Mouse (Mus musculus) ovary, postnatal 10 days (tissue): ENCODE results near the gene Pnldc1.
A peak's percentile ranks its signal among the peaks of the same experiment; 100 is the strongest.
"Not testable (repeated sequence)": the region's sequence is repeated elsewhere in the genome, so short reads cannot be mapped to it uniquely, and the experiment has no call there.

Source experiments
- DNase-seq: peaks from one replicate; pipeline ENCODE4 v3.0.0; 2022; ENCODE audit warnings: low spot score

The Pnldc1 gene

GRCm38 (mm10) chr17:12906436-12906835 lies 3.6 kb downstream of the Pnldc1 start:
- no peak for DNase-seq

DNA sequence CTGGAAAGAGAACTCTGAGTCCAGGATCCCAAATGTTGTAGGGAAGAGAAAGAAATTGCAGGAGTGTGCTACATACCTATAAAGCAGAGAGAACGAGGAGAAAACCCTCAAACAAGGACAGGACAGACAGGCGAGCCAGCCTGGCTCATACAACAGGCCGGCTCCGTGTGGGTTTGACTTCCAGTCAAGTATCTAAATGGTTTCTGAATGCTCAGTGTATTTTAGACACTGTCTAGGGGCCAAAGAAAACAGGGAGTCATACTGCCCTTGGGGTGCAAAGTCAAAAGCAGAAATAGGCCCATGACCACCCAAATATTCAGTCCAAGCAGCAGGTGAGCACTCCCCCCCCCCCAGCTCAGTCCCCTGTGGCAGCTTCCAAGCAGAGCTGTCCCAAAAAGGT lies 4.2 kb downstream of the Pnldc1 start:
- no peak for DNase-seq

DNA sequence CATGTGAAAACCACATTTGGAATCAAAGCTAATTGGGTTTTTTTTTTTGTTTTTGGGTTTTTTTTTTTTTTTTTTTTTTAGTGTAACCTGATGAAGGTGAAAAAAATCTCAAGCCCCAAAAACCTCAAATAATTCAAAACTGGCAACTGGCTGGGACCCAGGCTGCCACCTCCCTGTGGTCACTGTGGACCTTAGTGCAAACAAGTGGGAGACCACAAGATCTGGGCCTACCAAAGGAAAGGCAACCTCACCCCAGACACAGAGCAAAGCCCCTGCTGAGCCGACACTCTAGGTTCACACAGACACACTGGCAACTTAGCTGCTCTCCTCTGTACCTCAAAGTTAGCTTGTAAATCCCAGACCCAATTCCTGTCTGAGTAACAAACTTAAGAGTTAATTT lies 5.7 kb downstream of the Pnldc1 start:
- DNase-seq: no peak

- no peak for DNase-seq
These were observed 6.4 kb downstream of the Pnldc1 start for GRCm38 (mm10) chr17:12903372-12904333.

DNA sequence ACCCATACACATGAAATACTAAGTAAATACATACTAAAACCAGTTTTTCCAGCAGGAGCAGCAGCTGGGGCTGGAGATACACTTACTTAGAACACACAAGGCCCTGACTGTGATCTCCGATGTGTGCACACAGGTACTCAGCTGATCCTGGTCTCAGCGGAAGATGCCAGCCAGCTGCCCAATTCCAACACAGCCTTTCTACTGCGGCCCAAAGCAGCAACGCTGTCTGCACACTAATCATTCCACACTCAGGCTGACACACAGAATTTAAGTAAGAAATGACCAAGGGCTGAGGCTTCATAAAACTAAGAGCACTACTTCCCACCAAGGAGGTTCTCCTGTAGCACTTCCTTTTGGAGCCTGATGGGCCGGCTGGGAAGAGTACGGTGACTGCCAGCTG lies 7.7 kb downstream of the Pnldc1 start:
- DNase-seq: no peak

- not testable (repeated sequence) for DNase-seq
These were observed 11.4 kb downstream of the Pnldc1 start for GRCm38 (mm10) chr17:12898607-12899006.

DNA sequence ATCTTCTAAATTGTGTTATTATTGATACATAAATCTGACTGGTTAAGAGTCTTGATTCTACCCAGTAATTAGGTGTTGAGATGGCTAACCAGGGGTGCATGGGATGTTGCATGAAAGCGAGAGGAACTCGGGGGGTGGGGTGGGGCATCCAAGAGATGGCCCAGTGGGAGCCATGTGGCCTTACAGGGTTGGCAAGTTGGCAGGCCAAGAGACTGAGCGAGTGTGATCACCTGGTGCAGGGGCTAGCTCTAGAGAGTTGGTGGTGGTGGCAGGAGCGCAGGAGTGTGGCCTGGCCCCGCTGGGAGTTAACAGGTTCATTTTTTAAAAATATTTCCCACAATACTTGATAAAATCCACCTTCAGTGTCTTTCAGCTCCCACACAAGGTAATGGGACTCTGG lies 12.4 kb downstream of the Pnldc1 start:
- no peak for DNase-seq

- no peak for DNase-seq
These were observed 18.0 kb downstream of the Pnldc1 start for GRCm38 (mm10) chr17:12892033-12892432.

GRCm38 (mm10) chr17:12891054-12891453 lies 19.0 kb downstream of the Pnldc1 start:
- no peak for DNase-seq

DNA sequence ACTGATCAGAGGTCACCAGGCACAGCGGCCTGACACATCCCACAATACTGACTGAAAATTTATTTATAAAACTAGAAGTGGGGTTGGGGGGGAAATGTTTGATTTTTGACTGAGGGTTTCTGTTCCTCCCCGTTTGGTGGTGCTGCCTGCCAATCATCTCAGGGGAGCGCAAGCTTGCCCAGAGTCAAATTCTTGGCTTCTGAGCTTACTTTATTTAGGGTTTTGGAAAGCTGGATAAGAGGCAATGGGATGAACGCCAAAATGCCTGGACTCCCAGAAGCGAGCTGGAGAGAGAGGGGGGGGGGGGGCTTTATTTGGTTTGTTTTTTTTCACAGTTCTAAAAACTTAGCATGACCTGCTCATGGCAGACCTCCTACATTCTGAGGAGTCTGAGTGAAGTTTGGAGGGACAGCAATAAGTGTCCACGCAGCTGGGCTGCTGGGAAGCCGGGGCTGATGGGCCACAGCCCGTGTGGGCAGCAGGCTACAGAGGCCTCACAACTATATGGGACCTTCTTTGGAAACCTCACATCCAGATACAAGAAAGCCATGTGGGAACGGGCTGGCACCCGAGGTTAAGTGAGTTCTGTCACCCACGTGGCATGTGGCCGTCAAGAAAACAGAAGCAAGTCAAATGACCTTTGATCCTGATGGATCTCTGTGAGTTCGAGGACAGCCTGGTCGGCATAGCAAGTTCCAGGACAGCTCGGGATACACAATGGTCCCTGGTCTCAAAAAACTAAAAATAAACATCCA lies 22.8 kb downstream of the Pnldc1 start:
- no peak for DNase-seq

DNA sequence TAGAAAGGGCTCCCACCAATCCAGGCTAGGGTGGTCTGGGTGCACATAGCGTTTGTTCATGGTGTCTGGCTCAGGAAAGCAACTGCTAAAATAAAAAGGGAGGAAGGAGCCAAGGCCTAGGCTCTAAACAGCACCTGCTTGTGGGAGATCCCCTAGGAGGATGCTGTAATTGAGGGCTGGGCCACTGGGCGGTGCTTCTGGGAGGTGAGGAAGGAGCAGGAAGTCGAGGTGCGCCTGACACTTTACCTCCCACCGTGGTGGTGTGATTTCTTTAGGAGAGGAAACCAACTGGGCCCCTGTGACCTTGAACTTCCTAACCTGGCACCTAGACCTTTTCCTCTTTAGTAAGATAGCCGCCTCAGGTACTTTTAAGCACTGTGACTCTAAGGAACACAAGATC lies 23.4 kb downstream of the Pnldc1 start:
- no peak for DNase-seq

DNA sequence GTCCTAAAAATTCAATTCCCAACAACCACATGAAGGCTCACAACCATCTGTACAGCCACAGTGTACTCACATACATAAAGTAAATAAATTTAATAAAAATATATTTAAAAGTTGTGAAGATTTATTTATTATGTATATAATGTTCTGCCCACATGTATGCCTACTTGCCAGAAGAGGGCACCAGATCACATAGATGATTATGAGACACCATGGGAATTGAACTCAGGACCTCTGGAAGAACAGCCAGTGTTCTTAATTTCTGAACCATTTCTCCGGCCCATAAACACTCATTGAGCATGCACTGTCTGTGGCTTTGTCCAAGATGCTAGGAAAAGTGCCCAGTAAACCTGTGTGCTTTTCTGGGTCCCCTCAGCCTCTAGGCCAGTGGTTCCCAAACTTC lies 28.8 kb downstream of the Pnldc1 start:
- no peak for DNase-seq

DNA sequence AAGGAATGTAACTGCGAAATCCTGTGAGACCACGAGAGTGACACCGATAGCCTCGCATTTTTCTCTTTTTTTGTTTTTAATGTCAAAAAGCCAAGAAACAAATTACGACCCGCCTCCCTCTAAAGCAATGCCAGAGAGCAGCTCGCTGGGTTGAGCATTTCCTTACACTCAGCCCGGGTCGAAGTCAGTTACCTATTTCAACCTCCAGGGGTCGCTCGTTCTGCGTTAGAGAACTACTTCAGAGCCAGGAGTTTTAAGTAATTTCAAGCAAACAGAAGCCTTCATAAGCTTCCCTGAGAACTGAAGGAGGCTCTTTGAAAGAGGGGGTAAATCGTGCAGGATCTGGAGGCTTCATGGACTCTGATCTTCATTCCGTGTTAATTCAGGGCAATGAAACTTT lies 29.9 kb downstream of the Pnldc1 start:
- peak; percentile 64 for DNase-seq

DNA sequence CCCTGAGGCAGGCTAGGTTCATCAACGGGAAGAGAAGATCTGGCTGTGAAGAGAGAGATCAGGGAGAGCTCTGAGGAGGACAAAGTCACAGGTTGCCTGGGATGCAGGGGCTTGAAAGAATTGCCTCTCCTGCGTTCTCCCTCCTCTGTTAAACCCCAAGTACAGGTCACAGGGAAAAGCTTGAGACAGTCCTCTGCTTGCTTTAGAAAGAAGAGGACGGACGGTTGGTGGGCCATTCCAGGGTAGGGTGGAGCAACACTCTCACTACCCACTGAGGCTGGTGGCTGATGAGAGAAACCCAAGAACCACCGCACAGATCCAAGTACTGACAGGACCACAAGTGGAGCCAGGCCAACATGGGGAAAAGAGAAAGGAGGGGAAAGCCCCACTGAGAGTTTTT lies 34.3 kb downstream of the Pnldc1 start, which contains the start of gene Mrgprh:
TSS of gene Mrgprh (plus strand) at position 301 of the 400 bp plus-strand sequence.
- DNase-seq: no peak

DNA sequence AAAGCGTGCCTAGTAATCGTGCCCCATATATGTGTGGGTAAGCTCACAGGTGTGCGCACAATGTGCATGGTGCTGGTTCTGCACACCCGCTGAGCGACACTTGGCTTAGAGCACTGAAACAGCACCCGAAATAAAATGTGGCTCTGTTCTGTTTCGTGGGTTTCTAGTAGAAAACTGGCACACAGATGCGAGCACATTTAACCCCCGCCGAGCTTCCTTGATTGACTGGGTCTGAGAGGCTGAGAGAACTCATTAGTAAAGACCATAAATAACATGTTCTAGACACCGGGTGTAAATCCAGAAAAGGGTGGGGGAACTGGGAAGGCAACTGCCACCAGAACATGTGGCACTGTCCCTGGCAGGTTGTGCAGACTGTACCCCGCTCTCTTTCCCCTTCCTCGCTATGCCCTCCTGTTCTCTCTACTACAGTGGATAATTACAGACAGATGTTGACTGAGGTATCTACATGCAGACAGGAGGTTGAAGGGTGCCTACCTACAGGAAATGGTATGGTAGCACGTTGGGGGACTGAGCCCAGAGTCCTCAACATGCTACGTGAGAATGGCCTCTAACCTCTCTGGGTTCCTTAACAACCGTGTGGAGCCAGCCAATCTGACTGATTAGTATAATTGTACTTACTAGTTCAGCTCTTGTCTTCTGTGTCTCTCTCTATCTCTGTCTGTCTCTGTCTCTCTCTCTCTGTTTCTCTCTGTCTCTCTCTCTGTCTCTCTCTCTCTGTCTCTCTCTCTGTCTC lies 37.6 kb downstream of the Pnldc1 start:
- no peak for DNase-seq

DNA sequence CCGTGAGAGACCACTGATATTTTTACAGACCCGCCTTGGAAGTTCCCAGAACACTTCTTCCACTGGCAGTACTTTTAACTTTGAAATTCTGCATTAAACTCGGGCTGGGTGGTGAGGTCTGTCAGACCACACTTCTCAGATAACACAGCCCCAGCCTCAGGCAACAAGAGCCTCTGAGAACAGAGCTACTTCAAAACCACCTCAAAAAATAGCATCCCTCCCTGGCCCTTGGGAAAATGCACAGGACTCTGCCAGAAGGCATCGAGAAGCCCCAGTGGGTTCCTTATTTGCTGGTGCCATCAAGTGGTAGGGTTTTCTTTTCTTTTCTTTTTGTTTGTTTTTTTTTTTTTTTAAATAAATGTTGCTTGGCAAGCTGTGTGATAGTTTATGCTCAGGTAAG lies 41.4 kb downstream of the Pnldc1 start:
- DNase-seq: no peak

DNA sequence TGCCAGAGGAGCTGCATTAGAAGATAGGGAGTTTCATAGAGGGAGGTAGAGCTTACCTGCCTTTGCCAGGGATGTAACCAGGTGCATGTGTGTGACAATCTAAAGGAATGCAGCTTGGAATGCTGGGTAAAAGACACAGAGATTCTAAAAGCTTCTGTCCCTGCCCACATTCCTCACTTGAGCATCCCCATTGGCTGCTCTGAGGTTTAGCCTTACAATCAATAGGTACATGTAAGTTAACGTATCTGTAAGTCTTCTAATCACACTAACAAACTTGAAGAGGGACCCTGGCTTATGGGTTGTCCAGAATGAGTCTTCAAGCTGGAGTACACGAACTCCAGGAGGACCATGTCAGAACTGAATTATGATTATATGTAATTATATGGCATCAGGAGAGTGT lies 42.0 kb downstream of the Pnldc1 start, which contains the start of gene Mas1:
TSS of gene Mas1 (minus strand) at position 101 of the 400 bp plus-strand sequence.
- no peak for DNase-seq

DNA sequence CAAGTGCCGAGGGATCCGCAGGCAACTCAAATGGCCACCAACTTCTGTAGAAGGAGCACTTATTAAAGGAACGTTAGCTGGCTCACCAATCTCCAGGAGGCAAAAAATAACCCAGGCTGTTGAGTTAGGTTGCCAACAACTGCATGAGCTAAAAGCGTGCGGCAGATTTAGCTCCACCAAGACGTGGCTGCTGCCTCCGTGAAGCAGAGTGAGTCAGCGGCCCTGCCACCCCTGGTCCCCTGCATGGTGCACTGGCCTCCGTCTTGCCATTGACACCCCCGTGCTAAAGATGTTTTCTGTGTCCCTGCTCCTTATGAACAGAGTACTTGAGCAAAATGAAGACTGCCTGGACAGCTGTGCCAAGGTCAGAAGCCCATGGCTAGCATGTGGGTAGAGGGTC lies 43.2 kb downstream of the Pnldc1 start:
- no peak for DNase-seq

- no peak for DNase-seq
These were observed 44.6 kb downstream of the Pnldc1 start for GRCm38 (mm10) chr17:12865407-12865806.

GRCm38 (mm10) chr17:12864111-12864510 lies 45.9 kb downstream of the Pnldc1 start:
- no peak for DNase-seq

DNA sequence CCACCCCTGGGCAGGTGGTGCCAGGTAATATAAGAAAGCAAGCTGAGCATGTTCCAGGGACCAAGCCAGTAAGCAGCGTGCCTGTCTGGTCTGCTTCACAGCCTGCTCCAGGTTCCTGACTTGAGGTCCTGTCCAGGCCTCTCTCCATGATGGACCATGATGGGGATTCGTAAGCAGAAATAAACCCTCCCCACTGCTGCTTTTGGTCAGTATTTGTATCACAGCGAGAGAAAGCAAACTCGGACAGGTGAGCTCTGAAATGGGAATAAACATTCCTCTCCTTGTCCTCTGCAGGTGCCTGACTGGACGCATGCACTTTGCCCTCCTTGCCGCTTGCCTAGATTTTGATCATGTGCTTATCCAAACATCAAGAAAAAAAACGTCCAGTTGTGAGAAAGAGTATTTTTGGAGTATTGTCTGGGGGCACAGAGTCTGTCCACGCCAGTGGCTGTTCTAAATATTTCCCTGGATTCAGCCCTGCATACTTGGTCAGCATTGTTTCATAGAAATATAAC lies 51.0 kb downstream of the Pnldc1 start:
- no peak for DNase-seq

DNA sequence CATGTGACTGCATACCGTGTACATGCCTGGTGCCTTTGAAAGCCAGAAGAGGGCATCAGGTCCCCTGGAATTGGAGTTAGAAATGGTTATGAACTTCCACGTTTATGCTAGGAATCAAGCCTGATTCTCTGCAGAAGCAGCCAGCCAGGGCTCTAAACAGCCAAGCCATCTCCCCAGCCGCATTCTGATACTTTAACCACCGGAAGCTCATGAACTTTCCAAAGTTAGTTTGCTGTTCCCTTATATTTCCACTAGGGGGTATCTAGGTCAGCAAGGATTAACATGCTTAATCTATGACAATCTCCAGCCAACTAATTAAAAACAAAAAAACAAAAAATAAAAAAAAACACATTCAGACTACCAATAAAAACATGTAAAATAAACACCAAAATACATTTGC lies 52.0 kb downstream of the Pnldc1 start:
- DNase-seq: no peak
